Mouse (Mus musculus) brown adipose tissue, adult 24 weeks (tissue): ENCODE results near the gene Tsn. TPM values are rescaled to one million over a fixed set of nuclear protein-coding genes. Genes with fewer than 3 reads are reported as not detected.

Experiments
- H3K27ac ChIP-seq: fragments of 200-500 bp; replicated peaks from 2 replicates; pipeline ENCODE4 v1.5.1; 2012; ENCODE audit warnings: low read depth, mild to moderate bottlenecking, low read length
- H3K4me1 ChIP-seq: fragments of 200-500 bp; 2 replicates; pipeline ENCODE4 v1.6.1; 2012; ENCODE audit warnings: low read length, mixed read lengths; ENCODE audit not compliant: control insufficient read depth, insufficient read depth, insufficient read length
- H3K4me3 ChIP-seq: fragments of 200-500 bp; 2 replicates; pipeline ENCODE4 v1.5.1; 2012; ENCODE audit warnings: low read depth, mild to moderate bottlenecking, low read length, moderate library complexity; ENCODE audit not compliant: insufficient read depth
- polyA plus RNA-seq: library from polyadenylated mRNA; stranded (reverse); fragments of >200 nt; gene quantifications from 2 replicates; pipeline ENCODE4 v1.2.4, GENCODE M21; 2012; ENCODE audit not compliant: missing spikeins, insufficient read depth, insufficient read length

The Tsn gene
- polyA plus RNA-seq: 37.9 and 41.4 TPM in 2 replicates

- peak within 1 kb of the TSS; percentile 94 for H3K4me3 ChIP-seq
- H3K27ac ChIP-seq: peak within 1 kb of the TSS; percentile 91
- H3K4me1 ChIP-seq: no peaks in the 10 kb centered on the region
These were observed at the start of gene Tsn for GRCm38 (mm10) chr1:118311622-118312326. Gene Tsn (minus strand): TSS chr1:118311739.

- Histone ChIP-seq H3K27ac (no peak overlapping the region), H3K4me1 (no peaks in the 10 kb centered on the region), H3K4me3 (no peak overlapping the region)
These were observed 47.7 kb upstream of the Tsn start for GRCm38 (mm10) chr1:118359071-118359761.

DNA sequence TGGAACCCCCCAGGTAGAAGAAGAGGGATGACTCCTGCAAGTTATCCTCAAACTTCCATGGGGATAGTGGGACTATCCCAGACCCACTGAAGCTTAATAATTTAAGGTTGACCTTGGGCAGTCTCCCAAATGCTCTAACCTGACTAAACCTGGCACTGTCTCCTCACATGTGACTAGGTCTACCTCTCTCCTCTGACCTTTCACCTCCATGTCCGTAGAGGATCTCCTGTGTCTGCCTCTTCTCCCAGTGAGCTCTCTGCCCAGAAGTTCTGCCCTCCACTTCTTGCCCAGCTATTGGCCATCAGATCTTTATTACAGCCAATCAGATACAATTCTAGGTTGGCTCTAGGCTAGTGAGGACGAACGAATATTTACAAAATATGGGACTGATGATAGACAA, 38.4 kb upstream of the Tsn start:
- Histone ChIP-seq H3K27ac (no peak overlapping the region), H3K4me3 (no peak overlapping the region), H3K4me1 (no peaks in the 10 kb centered on the region)

DNA sequence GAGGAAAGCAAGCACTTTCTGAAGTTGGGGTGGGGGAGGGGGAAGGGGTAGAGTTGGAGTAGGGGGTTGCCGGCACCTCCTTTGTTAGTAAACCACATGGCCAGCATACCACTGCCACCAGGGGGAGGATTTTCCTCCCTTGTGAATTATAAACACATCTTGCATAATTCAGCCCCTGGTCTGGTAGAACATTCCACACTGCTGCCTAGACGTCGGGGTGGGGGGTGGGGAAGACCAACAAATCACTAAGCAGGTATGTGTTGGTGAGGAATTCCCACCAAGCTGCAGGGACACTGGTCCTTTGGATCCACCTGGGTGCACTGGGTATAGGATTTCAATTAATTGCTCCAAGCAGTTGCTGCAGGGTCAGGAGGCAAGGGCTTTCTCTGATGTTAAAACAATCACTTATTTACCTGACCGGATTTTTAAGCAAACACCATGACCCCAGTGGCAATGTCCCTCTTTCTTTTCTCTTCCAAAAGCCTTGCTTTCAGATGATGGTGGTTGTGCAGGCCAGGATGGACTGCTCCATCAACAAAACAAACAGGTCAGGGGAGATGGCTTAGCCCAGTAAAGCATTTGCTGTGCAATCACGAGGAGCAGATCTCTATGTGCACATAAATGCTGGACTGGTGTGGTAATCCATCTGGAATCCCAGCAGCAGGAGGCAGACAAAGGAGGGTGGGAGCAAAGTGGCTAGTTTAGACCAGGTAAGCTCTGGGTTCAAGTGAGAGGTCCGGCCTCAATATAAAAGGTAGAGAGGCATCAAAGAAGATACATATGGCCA, 32.3 kb upstream of the Tsn start:
- Histone ChIP-seq H3K4me1 (no peaks in the 10 kb centered on the region), H3K4me3 (no peak overlapping the region), H3K27ac (no peak overlapping the region)

GRCm38 (mm10) chr1:118337921-118338320, 26.4 kb upstream of the Tsn start:
- no peaks in the 10 kb centered on the region for H3K4me1 ChIP-seq
- no peak overlapping the region for H3K4me3 ChIP-seq
- no peak overlapping the region for H3K27ac ChIP-seq

GRCm38 (mm10) chr1:118335847-118336246, 24.3 kb upstream of the Tsn start:
- no peaks in the 10 kb centered on the region for H3K4me1 ChIP-seq
- no peak overlapping the region for H3K4me3 ChIP-seq
- H3K27ac ChIP-seq: no peak overlapping the region

DNA sequence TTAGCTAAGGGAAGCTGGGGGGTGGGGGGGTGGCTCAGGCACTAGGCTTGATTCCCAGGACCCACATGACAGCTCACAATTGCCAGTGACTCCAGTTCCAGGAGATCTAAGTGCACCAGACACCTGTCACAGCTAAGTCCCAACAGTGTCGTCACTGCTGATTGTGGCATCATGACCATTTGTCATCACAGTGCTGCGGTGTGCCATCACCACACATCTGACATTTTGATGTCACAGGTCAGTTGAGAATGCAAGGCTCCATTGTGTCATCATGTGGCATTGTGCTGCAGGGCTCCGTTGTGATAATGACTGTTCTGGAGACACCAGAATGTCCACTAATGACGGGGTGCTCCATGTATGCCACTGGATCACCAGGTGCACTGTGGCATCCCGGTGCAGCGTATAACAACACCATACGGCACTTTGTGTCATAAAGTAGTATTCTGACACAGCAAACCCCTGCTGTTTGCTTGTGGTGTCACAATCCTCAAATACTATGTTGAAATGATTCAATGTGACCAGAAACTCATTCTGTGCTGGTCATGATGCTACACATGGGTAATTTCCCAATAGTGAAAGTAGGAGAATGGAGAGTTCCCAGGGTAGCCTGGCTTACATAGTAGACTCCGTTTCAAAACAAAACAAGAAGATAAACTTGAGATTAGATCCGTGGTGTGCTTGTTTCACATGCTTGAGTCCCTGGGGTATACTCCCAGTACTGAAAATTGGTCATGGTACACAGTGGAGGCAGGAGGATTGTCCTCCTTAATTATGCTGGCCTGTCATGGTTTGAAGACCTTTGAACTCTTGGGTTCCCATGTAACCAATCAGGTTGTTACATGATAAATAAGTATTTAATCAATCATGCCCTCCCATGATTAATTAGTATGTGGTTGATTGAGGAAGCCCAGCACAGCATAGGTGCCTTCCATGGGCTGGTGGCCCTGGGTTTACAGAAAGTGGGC, 23.5 kb upstream of the Tsn start:
- Histone ChIP-seq H3K4me3 (no peak overlapping the region), H3K27ac (no peak overlapping the region), H3K4me1 (no peaks in the 10 kb centered on the region)

DNA sequence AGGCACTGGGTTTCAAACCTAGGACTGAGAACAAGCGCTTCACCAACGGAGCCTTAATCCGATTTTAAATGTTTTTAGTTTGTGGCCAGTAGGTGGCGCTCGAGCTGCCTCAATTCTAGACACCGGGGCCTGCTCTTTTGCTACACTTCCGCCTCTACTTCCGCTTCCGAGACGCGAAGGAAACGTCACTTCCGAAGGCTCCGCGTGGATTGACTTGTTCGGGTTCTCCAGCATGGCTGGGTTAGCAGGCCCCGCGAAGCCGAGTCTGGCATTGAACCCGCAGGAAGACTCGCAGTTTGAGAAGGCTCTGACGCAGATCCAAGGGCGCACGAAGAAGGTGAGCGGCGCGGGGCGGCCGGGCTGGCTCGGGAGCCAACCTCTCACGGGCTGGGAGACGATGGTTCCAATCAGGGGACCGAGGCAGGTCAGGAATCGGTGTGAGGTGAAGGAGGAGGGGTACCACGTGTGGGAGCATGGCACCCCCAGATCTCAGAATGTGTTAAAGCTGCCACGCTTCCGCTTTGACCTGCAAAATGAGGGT, 10.2 kb upstream of the Tsn start, which contains the start of gene Nifk:
Gene Nifk (plus strand): TSS at position 179 of the 541 bp plus-strand sequence.
- H3K4me1 ChIP-seq: peaks cover 4% of the 10 kb centered on the region; the same call in 1 of the 2 replicates
- peak within 1 kb of the TSS; percentile 76 for H3K4me3 ChIP-seq
- 0 out of 2 replicates have a peak within 1 kb of the TSS, but pooled peaks have one; percentile 15 for H3K27ac ChIP-seq

DNA sequence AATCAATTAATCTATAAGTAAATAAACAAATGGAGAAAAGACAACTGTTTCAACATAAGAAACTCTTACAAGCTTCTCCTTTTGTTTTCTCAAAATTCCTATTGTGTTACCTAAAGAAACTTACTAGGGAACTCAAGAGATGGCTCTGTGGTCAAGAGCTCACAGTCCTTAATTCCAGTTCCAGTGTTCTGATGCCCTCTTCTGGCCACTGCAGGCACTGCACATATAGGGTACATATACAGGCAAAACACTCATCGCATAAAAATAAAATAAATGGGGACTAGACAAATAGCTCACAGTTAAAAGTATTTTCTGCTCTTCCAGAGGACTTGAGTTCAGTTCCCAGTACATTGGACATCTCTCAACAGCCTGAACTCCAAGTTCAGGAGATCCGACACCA, 9.2 kb upstream of the Tsn start:
- no peak overlapping the region for H3K27ac ChIP-seq
- peaks cover 4% of the 10 kb centered on the region; the same call in 1 of the 2 replicates for H3K4me1 ChIP-seq
- H3K4me3 ChIP-seq: no peak overlapping the region

GRCm38 (mm10) chr1:118310780-118311621, 538 bp downstream of the Tsn start:
- Histone ChIP-seq H3K4me3 (peak overlapping the region; percentile 94), H3K4me1 (no peaks in the 10 kb centered on the region), H3K27ac (peak overlapping the region; percentile 91)

- H3K27ac ChIP-seq: no peak overlapping the region
- H3K4me3 ChIP-seq: no peak overlapping the region
- no peaks in the 10 kb centered on the region for H3K4me1 ChIP-seq
These were observed 13.8 kb downstream of the Tsn start for GRCm38 (mm10) chr1:118297719-118298118.

DNA sequence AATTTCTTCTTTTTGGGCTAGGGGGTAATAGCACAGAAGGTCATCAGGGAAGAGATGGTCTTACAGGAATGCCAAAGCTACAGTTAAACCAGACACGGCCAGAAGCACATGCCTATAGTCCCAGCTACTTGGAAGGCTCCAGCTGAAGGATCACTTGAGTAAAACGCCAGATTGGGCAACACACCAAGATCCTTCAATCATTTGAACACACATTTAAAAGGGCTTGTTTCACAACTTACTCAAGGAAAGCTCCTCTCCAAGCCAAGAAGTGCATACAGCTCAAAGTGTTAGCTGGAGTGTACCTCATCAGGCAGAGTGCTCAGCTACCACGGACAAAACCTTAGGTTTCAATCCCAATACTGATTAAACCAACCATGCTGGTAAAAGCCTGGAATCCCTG, 14.9 kb downstream of the Tsn start:
- Histone ChIP-seq H3K4me1 (no peaks in the 10 kb centered on the region), H3K4me3 (no peak overlapping the region), H3K27ac (no peak overlapping the region)

DNA sequence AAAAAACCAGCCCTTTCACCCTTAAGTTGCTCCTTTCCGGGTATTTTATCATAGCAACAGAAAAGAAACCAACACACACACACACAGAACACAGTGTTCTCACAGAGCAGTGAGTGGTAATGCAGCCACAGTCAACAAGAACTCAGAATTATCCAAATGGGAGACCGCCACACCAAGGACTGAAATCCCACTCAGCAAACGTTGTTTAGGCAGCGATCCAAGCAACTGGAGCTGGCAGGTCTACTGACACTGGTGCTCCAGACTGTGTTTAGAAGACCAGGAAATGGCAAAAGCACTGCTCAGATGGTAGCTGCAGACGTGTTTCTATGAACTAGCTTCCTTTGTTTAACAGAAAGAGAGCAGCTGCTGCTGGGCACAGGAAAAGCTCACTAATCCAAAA, 16.7 kb downstream of the Tsn start:
- Histone ChIP-seq H3K27ac (no peak overlapping the region), H3K4me1 (no peaks in the 10 kb centered on the region)

More for the DNA sequence above, 16.7 kb downstream of the Tsn start:
- no peak overlapping the region for H3K4me3 ChIP-seq
